Mouse (Mus musculus): Measurements from ENCODE around the gene Prox2.

GRCm38 (mm10) chr12:85108643-85109042 is 1.9 kb downstream of the Prox2 start:
- TF ChIP-seq CTCF (IDR thresholded peaks at IDR 0.05; ENCODE audit: borderline replicate concordance, extremely low read depth, insufficient read depth, insufficient read length) (no peak), POLR2A (IDR thresholded peaks at IDR 0.05; ENCODE audit: borderline replicate concordance, extremely low read depth, insufficient read depth, insufficient read length, poor library complexity, severe bottlenecking) (no peak)

Measured in brain, embryonic 14.5 days (tissue).